Mouse (Mus musculus): Measurements from ENCODE around the gene Mustn1. TPM values are rescaled to one million over a fixed set of nuclear protein-coding genes. Genes with fewer than 3 reads are reported as not detected.

Mustn1 gene
- polyA plus RNA-seq, 1 experiment: 1.0 TPM

GRCm38 (mm10) chr14:30876451-30876850 lies 2.5 kb upstream of the Mustn1 start:
- TF ChIP-seq POLR2A (IDR thresholded peaks at IDR 0.05; ENCODE audit: borderline replicate concordance, low read depth, low read length) (no peak), CTCF (IDR thresholded peaks at IDR 0.05; ENCODE audit: low read depth, low read length) (no peak)
- Histone ChIP-seq H3K4me1 (ENCODE audit: control insufficient read depth, insufficient read depth, low read length) (peaks cover 22% of the 10 kb centered on the region), H3K27ac (ENCODE audit: insufficient read depth, low read depth, low read length) (peak overlapping the region; percentile 10; the same call in 1 of the 2 replicates), H3K4me3 (ENCODE audit: insufficient read depth, low read length) (no peak overlapping the region)

GRCm38 (mm10) chr14:30877827-30878226 lies 1.2 kb upstream of the Mustn1 start:
- no peak overlapping the region for H3K27ac ChIP-seq (ENCODE audit: insufficient read depth, low read depth, low read length)
- H3K4me1 ChIP-seq (ENCODE audit: control insufficient read depth, insufficient read depth, low read length): peaks cover 22% of the 10 kb centered on the region
- H3K4me3 ChIP-seq (ENCODE audit: insufficient read depth, low read length): no peak overlapping the region
- TF ChIP-seq POLR2A (IDR thresholded peaks at IDR 0.05; ENCODE audit: borderline replicate concordance, low read depth, low read length) (no peak), CTCF (IDR thresholded peaks at IDR 0.05; ENCODE audit: low read depth, low read length) (no peak)

- no peak overlapping the region for H3K4me3 ChIP-seq (ENCODE audit: insufficient read depth, low read length)
- H3K27ac ChIP-seq (ENCODE audit: insufficient read depth, low read depth, low read length): no peak overlapping the region
- TF ChIP-seq CTCF (IDR thresholded peaks at IDR 0.05; ENCODE audit: low read depth, low read length) (no peak), POLR2A (IDR thresholded peaks at IDR 0.05; ENCODE audit: borderline replicate concordance, low read depth, low read length) (no peak)
- peaks cover 22% of the 10 kb centered on the region for H3K4me1 ChIP-seq (ENCODE audit: control insufficient read depth, insufficient read depth, low read length)
Measured at GRCm38 (mm10) chr14:30879794-30880193, 794 bp downstream of the Mustn1 start.

GRCm38 (mm10) chr14:30880251-30880650 lies 1.3 kb downstream of the Mustn1 start:
- Histone ChIP-seq H3K4me3 (ENCODE audit: insufficient read depth, low read length) (no peak overlapping the region), H3K4me1 (ENCODE audit: control insufficient read depth, insufficient read depth, low read length) (peaks cover 20% of the 10 kb centered on the region), H3K27ac (ENCODE audit: insufficient read depth, low read depth, low read length) (no peak overlapping the region)
- TF ChIP-seq POLR2A (IDR thresholded peaks at IDR 0.05; ENCODE audit: borderline replicate concordance, low read depth, low read length) (no peak), CTCF (IDR thresholded peaks at IDR 0.05; ENCODE audit: low read depth, low read length) (no peak)

- H3K4me3 ChIP-seq (ENCODE audit: insufficient read depth, low read length): no peak overlapping the region
- H3K4me1 ChIP-seq (ENCODE audit: control insufficient read depth, insufficient read depth, low read length): peaks cover 12% of the 10 kb centered on the region
- TF ChIP-seq POLR2A (IDR thresholded peaks at IDR 0.05; ENCODE audit: borderline replicate concordance, low read depth, low read length) (no peak), CTCF (IDR thresholded peaks at IDR 0.05; ENCODE audit: low read depth, low read length) (no peak)
- no peak overlapping the region for H3K27ac ChIP-seq (ENCODE audit: insufficient read depth, low read depth, low read length)
Measured at GRCm38 (mm10) chr14:30880811-30881717, 2.1 kb downstream of the Mustn1 start.

GRCm38 (mm10) chr14:30881718-30882108 lies 2.7 kb downstream of the Mustn1 start:
- Histone ChIP-seq H3K4me1 (ENCODE audit: control insufficient read depth, insufficient read depth, low read length) (peaks cover 5% of the 10 kb centered on the region; the same call in 1 of the 2 replicates), H3K27ac (ENCODE audit: insufficient read depth, low read depth, low read length) (no peak overlapping the region), H3K4me3 (ENCODE audit: insufficient read depth, low read length) (no peak overlapping the region)
- no peak for TF ChIP-seq CTCF (IDR thresholded peaks at IDR 0.05; ENCODE audit: low read depth, low read length)
- TF ChIP-seq POLR2A (IDR thresholded peaks at IDR 0.05; ENCODE audit: borderline replicate concordance, low read depth, low read length): no peak

GRCm38 (mm10) chr14:30885298-30885697 lies 6.3 kb downstream of the Mustn1 start:
- no peak overlapping the region for H3K4me3 ChIP-seq (ENCODE audit: insufficient read depth, low read length)
- peaks cover 11% of the 10 kb centered on the region for H3K4me1 ChIP-seq (ENCODE audit: control insufficient read depth, insufficient read depth, low read length)
- no peak for TF ChIP-seq POLR2A (IDR thresholded peaks at IDR 0.05; ENCODE audit: borderline replicate concordance, low read depth, low read length)
- TF ChIP-seq CTCF (IDR thresholded peaks at IDR 0.05; ENCODE audit: low read depth, low read length): no peak
- H3K27ac ChIP-seq (ENCODE audit: insufficient read depth, low read depth, low read length): no peak overlapping the region

- Histone ChIP-seq H3K27ac (ENCODE audit: insufficient read depth, low read depth, low read length) (no peak within 1 kb of the TSS), H3K4me1 (ENCODE audit: control insufficient read depth, insufficient read depth, low read length) (peaks cover 11% of the 10 kb centered on the region), H3K4me3 (ENCODE audit: insufficient read depth, low read length) (no peak within 1 kb of the TSS)
- TF ChIP-seq POLR2A (IDR thresholded peaks at IDR 0.05; ENCODE audit: borderline replicate concordance, low read depth, low read length) (no peak), CTCF (IDR thresholded peaks at IDR 0.05; ENCODE audit: low read depth, low read length) (no peak)
Measured at GRCm38 (mm10) chr14:30886204-30886603, 7.2 kb downstream of the Mustn1 start, which contains the start of gene Itih4. Itih4 (plus strand) TSS chr14:30886476.

- H3K27ac ChIP-seq (ENCODE audit: insufficient read depth, low read depth, low read length): no peak overlapping the region
- TF ChIP-seq CTCF (IDR thresholded peaks at IDR 0.05; ENCODE audit: low read depth, low read length): peak; percentile 51
- TF ChIP-seq POLR2A (IDR thresholded peaks at IDR 0.05; ENCODE audit: borderline replicate concordance, low read depth, low read length): no peak
- no peak overlapping the region for H3K4me3 ChIP-seq (ENCODE audit: insufficient read depth, low read length)
- peaks cover 11% of the 10 kb centered on the region for H3K4me1 ChIP-seq (ENCODE audit: control insufficient read depth, insufficient read depth, low read length)
Measured at GRCm38 (mm10) chr14:30888271-30888732, 9.3 kb downstream of the Mustn1 start.

- no peak overlapping the region for H3K27ac ChIP-seq (ENCODE audit: insufficient read depth, low read depth, low read length)
- TF ChIP-seq CTCF (IDR thresholded peaks at IDR 0.05; ENCODE audit: low read depth, low read length) (no peak), POLR2A (IDR thresholded peaks at IDR 0.05; ENCODE audit: borderline replicate concordance, low read depth, low read length) (no peak)
- peaks cover 5% of the 10 kb centered on the region for H3K4me1 ChIP-seq (ENCODE audit: control insufficient read depth, insufficient read depth, low read length)
- no peak overlapping the region for H3K4me3 ChIP-seq (ENCODE audit: insufficient read depth, low read length)
Measured at GRCm38 (mm10) chr14:30899972-30900371, 21.0 kb downstream of the Mustn1 start.
